Mouse (Mus musculus) MEL (cell line): Measurements from ENCODE around the gene Pitpnc1. TPM values are rescaled to one million over a fixed set of nuclear protein-coding genes. Genes with fewer than 3 reads are reported as not detected.

Experiments used
- DNase-seq: peaks from one replicate; pipeline ENCODE4 v3.0.0; 2011; ENCODE audit warnings: low read depth, low spot score
- H3K27ac ChIP-seq: 2 replicates; pipeline ENCODE4 v1.5.1; 2012; ENCODE audit warnings: low read depth, mild to moderate bottlenecking, control low read depth, low read length, moderate library complexity; ENCODE audit not compliant: control insufficient read depth
- H3K27me3 ChIP-seq, 2 experiments: fragments of 150-350 bp in 1 of 2; sonication (generic) in 1 of 2; 2 replicates each; pipeline ENCODE4 v1.6.1; 2012; ENCODE audit warnings: low read length in 2 of 2, mild to moderate bottlenecking in 2 of 2, improper control_type of control experiment in 1 of 2, moderate library complexity in 1 of 2; ENCODE audit not compliant: insufficient read depth in 2 of 2, control insufficient read depth in 1 of 2
- H3K36me3 ChIP-seq, 2 experiments: 2 replicates each; pipeline ENCODE4 v1.6.1; 2012 to 2014; ENCODE audit warnings: low read length in 2 of 2, improper control_type of control experiment in 1 of 2, inconsistent platforms in 1 of 2, mild to moderate bottlenecking in 1 of 2; ENCODE audit not compliant: insufficient read depth in 2 of 2, control insufficient read depth in 1 of 2
- H3K4me1 ChIP-seq, 2 experiments: fragments of 150-350 bp in 1 of 2; sonication (generic) in 1 of 2; 2 replicates each; pipeline ENCODE4 v1.6.1; 2012; ENCODE audit warnings: low read length in 2 of 2, improper control_type of control experiment in 1 of 2, mild to moderate bottlenecking in 1 of 2; ENCODE audit not compliant: insufficient read depth in 2 of 2, control insufficient read depth in 1 of 2
- H3K4me3 ChIP-seq, 2 experiments: fragments of 150-350 bp in 1 of 2; sonication (generic) in 1 of 2; 2 replicates each; pipeline ENCODE4 v1.5.1; 2012; ENCODE audit warnings: low read depth in 2 of 2, low read length in 2 of 2, mild to moderate bottlenecking in 2 of 2, moderate library complexity in 2 of 2, control low read depth in 1 of 2, improper control_type of control experiment in 1 of 2; ENCODE audit not compliant: control insufficient read depth in 1 of 2, insufficient read depth in 1 of 2
- H3K79me2 ChIP-seq: 2 replicates; pipeline ENCODE4 v1.6.1; 2012; ENCODE audit warnings: mild to moderate bottlenecking, low read length, moderate library complexity; ENCODE audit not compliant: control insufficient read depth, poor library complexity, insufficient read depth
- H3K9ac ChIP-seq: 2 replicates; pipeline ENCODE4 v1.6.1; 2012; ENCODE audit warnings: low read depth, mild to moderate bottlenecking, control low read depth, low read length, moderate library complexity; ENCODE audit not compliant: control insufficient read depth, poor library complexity, severe bottlenecking
- H3K9me3 ChIP-seq: fragments of 150-350 bp; sonication (generic); replicated peaks from 2 replicates; pipeline ENCODE4 v1.6.1; 2012; ENCODE audit warnings: mild to moderate bottlenecking, low read length, improper control_type of control experiment, moderate library complexity; ENCODE audit not compliant: insufficient read depth
- CHD1 ChIP-seq: IDR thresholded peaks from 2 replicates; pipeline ENCODE4 v1.6.1; 2012; ENCODE audit warnings: low read depth, mild to moderate bottlenecking, inconsistent platforms, low read length, improper control_type of control experiment
- CHD2 ChIP-seq: IDR thresholded peaks from 2 replicates; pipeline ENCODE4 v1.6.1; 2011; ENCODE audit warnings: low read length, improper control_type of control experiment
- CTCF ChIP-seq, 3 experiments: IDR thresholded peaks in 2 of 3; conservative IDR thresholded peaks in 1 of 3; 2 replicates each; pipeline ENCODE4 v1.5.1; 2011 to 2012; ENCODE audit warnings: low read length in 3 of 3, low read depth in 2 of 3, mild to moderate bottlenecking in 2 of 3, improper control_type of control experiment in 1 of 3, inconsistent platforms in 1 of 3, mixed read lengths in 1 of 3, moderate library complexity in 1 of 3; ENCODE audit not compliant: control insufficient read depth in 1 of 3, insufficient read depth in 1 of 3, poor library complexity in 1 of 3, severe bottlenecking in 1 of 3
- ELF1 ChIP-seq: IDR thresholded peaks from 2 replicates; pipeline ENCODE4 v1.6.1; 2014; ENCODE audit warnings: low read depth, mild to moderate bottlenecking, inconsistent platforms, low read length, improper control_type of control experiment, moderate library complexity
- EP300 ChIP-seq, 2 experiments: IDR thresholded peaks; 2 replicates each; pipeline ENCODE4 v1.6.1; 2011; ENCODE audit warnings: improper control_type of control experiment in 2 of 2, low read length in 2 of 2, low read depth in 1 of 2, mild to moderate bottlenecking in 1 of 2
- GATA1 ChIP-seq: IDR thresholded peaks from 2 replicates; pipeline ENCODE4 v1.6.1; 2011; ENCODE audit warnings: low read depth, low read length, improper control_type of control experiment
- HCFC1 ChIP-seq: IDR thresholded peaks from 2 replicates; pipeline ENCODE4 v1.6.1; 2012; ENCODE audit warnings: low read depth, mild to moderate bottlenecking, inconsistent platforms, low read length, improper control_type of control experiment, moderate library complexity
- JUND ChIP-seq: IDR thresholded peaks from 2 replicates; pipeline ENCODE4 v1.6.1; 2011; ENCODE audit warnings: low read depth, mild to moderate bottlenecking, improper control_type of control experiment, low read length
- MAFK ChIP-seq: IDR thresholded peaks from 2 replicates; pipeline ENCODE4 v1.6.1; 2011; ENCODE audit warnings: low read depth, mild to moderate bottlenecking, low read length, improper control_type of control experiment, borderline replicate concordance
- MAX ChIP-seq: IDR thresholded peaks from 2 replicates; pipeline ENCODE4 v1.6.1; 2011; ENCODE audit warnings: low read length, improper control_type of control experiment
- MAZ ChIP-seq: IDR thresholded peaks from 2 replicates; pipeline ENCODE4 v1.6.1; 2012; ENCODE audit warnings: low read depth, mild to moderate bottlenecking, inconsistent platforms, low read length, improper control_type of control experiment
- MEF2A ChIP-seq: IDR thresholded peaks from 2 replicates; pipeline ENCODE4 v1.6.1; 2014; ENCODE audit warnings: low read depth, mild to moderate bottlenecking, inconsistent platforms, low read length, improper control_type of control experiment; ENCODE audit not compliant: poor library complexity, insufficient replicate concordance, severe bottlenecking; ENCODE audit errors: extremely low read depth
- MXI1 ChIP-seq: IDR thresholded peaks from 2 replicates; pipeline ENCODE4 v1.6.1; 2011; ENCODE audit warnings: mild to moderate bottlenecking, low read depth, low read length, improper control_type of control experiment
- MYC ChIP-seq: IDR thresholded peaks from 2 replicates; pipeline ENCODE4 v1.6.1; 2011; ENCODE audit warnings: low read depth, mild to moderate bottlenecking, low read length, improper control_type of control experiment, moderate library complexity
- NELFE ChIP-seq: IDR thresholded peaks from 2 replicates; pipeline ENCODE4 v1.6.1; 2011; ENCODE audit warnings: low read depth, low read length, improper control_type of control experiment
- NRF1 ChIP-seq: IDR thresholded peaks from 2 replicates; pipeline ENCODE4 v1.6.1; 2014; ENCODE audit warnings: low read depth, mild to moderate bottlenecking, inconsistent platforms, low read length, improper control_type of control experiment, moderate library complexity; ENCODE audit not compliant: poor library complexity, insufficient read depth, severe bottlenecking
- POLR2A ChIP-seq, 2 experiments: IDR thresholded peaks; 2 replicates each; pipeline ENCODE4 v1.6.1; 2011 to 2012; ENCODE audit warnings: low read length in 2 of 2, mild to moderate bottlenecking in 2 of 2, control low read depth in 1 of 2, improper control_type of control experiment in 1 of 2, low read depth in 1 of 2, moderate library complexity in 1 of 2; ENCODE audit not compliant: control insufficient read depth in 1 of 2, insufficient read depth in 1 of 2, poor library complexity in 1 of 2
- POLR2AphosphoS2 ChIP-seq: IDR thresholded peaks from 2 replicates; pipeline ENCODE4 v1.6.1; 2011; ENCODE audit warnings: low read length, improper control_type of control experiment
- RAD21 ChIP-seq: IDR thresholded peaks from 2 replicates; pipeline ENCODE4 v1.6.1; 2011; ENCODE audit warnings: mild to moderate bottlenecking, low read depth, low read length, improper control_type of control experiment
- RCOR1 ChIP-seq: IDR thresholded peaks from 2 replicates; pipeline ENCODE4 v1.6.1; 2012; ENCODE audit warnings: low read depth, mild to moderate bottlenecking, inconsistent platforms, low read length, improper control_type of control experiment
- SIN3A ChIP-seq: IDR thresholded peaks from 2 replicates; pipeline ENCODE4 v1.6.1; 2012; ENCODE audit warnings: low read length, improper control_type of control experiment, inconsistent platforms
- SMC3 ChIP-seq: IDR thresholded peaks from 2 replicates; pipeline ENCODE4 v1.6.1; 2011; ENCODE audit warnings: low read depth, low read length, improper control_type of control experiment
- TCF12 ChIP-seq: IDR thresholded peaks from 2 replicates; pipeline ENCODE4 v1.6.1; 2014; ENCODE audit warnings: low read depth, mild to moderate bottlenecking, inconsistent platforms, low read length, improper control_type of control experiment, moderate library complexity
- UBTF ChIP-seq: IDR thresholded peaks from 2 replicates; pipeline ENCODE4 v1.6.1; 2012; ENCODE audit warnings: low read depth, mild to moderate bottlenecking, inconsistent platforms, low read length, improper control_type of control experiment, moderate library complexity, borderline replicate concordance; ENCODE audit not compliant: insufficient read depth
- USF1 ChIP-seq: IDR thresholded peaks from 2 replicates; pipeline ENCODE4 v1.6.1; 2014; ENCODE audit warnings: low read depth, mild to moderate bottlenecking, inconsistent platforms, low read length, improper control_type of control experiment, moderate library complexity
- ZC3H11A ChIP-seq: IDR thresholded peaks from 2 replicates; pipeline ENCODE4 v1.6.1; 2012; ENCODE audit warnings: low read depth, mild to moderate bottlenecking, inconsistent platforms, low read length, improper control_type of control experiment
- ZKSCAN1 ChIP-seq: IDR thresholded peaks from 2 replicates; pipeline ENCODE4 v1.6.1; 2012; ENCODE audit warnings: low read depth, mild to moderate bottlenecking, inconsistent platforms, low read length, improper control_type of control experiment, moderate library complexity
- ZMIZ1 ChIP-seq: IDR thresholded peaks from 2 replicates; pipeline ENCODE4 v1.6.1; 2012; ENCODE audit warnings: low read depth, mild to moderate bottlenecking, inconsistent platforms, low read length, improper control_type of control experiment, moderate library complexity
- polyA plus RNA-seq, 2 experiments: library from polyadenylated mRNA; stranded (reverse) in 1 of 2; unstranded in 1 of 2; fragments of >175 nt in 1 of 2; fragments of >200 nt in 1 of 2; gene quantifications; 2 replicates each; pipeline versions ENCODE4 v1.2.1 to v1.2.4; 2012; ENCODE audit warnings: low replicate concordance in 2 of 2, low read depth in 1 of 2; ENCODE audit not compliant: insufficient read length in 2 of 2, insufficient read depth in 1 of 2, missing spikeins in 1 of 2
- total RNA-seq: library from RNA; depleted of rRNA; stranded (reverse); fragments of 300-350 nt; gene quantifications from 2 replicates; pipeline ENCODE4 v1.2.3, GENCODE M21; 2012

Gene Pitpnc1
- total and polyA plus RNA-seq, 3 experiments = 19.3 to 25.3 TPM; not detected in 1

DNA sequence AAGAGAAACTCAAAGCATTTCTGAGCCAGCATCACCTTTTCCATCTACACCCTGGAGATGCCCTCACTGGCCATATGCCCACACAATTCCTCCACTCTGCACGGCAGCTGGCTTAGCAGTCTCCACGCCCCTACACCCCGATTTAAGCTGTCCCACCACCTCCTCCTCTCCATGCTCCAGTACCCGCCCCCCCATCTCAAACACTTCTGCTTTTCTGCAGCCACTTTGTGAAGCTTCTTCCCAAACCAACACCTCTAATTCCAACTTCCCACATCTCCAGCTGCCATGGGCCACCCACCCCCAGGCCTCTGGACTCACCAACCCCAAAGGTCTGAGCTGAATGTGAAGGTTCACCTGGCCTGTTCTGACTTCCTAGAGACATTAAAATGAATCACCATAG lies 168.4 kb downstream of the Pitpnc1 start:
- Histone ChIP-seq H3K9ac (no peak overlapping the region), H3K27me3 (no peaks in the 10 kb centered on the region), H3K4me3 (no peak overlapping the region), H3K79me2 (no peaks in the 10 kb centered on the region), H3K27ac (no peak overlapping the region), H3K36me3 (peaks cover 0 to 2% of the 10 kb centered on the region in 2 experiments; a peak in 1 of 4 replicates), H3K4me1 (no peaks in the 10 kb centered on the region), H3K9me3 (no peaks in the 10 kb centered on the region)
- DNase-seq = peak; percentile 36
- TF ChIP-seq ELF1 = no peak
- TF ChIP-seq RCOR1 = no peak
- TF ChIP-seq EP300 (IDR thresholded peaks at IDR 0.05; ENCODE audit: low read depth in 1 of 2, low read length in 2 of 2) = no peak
- TF ChIP-seq SMC3 = no peak
- no peak for TF ChIP-seq MAZ
- TF ChIP-seq MYC = no peak
- no peak for TF ChIP-seq JUND
- no peak for TF ChIP-seq CHD2

DNA sequence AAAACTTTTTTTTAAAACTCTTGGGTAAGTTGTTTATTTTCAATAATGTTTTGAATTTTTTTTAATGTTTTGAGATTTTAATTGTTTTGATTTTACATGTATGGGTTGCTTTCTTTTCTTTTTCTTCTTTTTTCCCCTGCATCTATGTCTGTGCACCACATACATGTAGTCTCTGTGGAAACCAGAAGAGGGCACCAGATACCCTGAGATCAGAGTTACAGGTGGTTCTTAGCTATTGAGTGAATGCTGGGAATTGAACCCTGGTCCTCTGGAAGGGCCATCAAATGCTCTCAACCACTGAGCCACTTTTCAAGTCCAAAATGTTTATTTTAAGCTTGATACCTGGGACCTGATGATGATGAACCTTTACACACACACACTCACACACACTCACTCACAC lies 170.3 kb downstream of the Pitpnc1 start:
- Histone ChIP-seq H3K4me3 (no peak overlapping the region), H3K9me3 (no peaks in the 10 kb centered on the region), H3K27me3 (no peaks in the 10 kb centered on the region), H3K4me1 (no peaks in the 10 kb centered on the region), H3K36me3 (peaks cover 0 to 2% of the 10 kb centered on the region in 2 experiments; a peak in 1 of 4 replicates), H3K79me2 (no peaks in the 10 kb centered on the region)
- DNase-seq = peak; percentile 55
- no peak for TF ChIP-seq NRF1
- TF ChIP-seq USF1 = no peak
- no peak for TF ChIP-seq MAFK
- TF ChIP-seq MEF2A = no peak
- TF ChIP-seq GATA1 = no peak
- TF ChIP-seq ZKSCAN1 = no peak
- no peak for TF ChIP-seq MAX
- no peak for TF ChIP-seq NELFE
- no peak for TF ChIP-seq POLR2AphosphoS2
- no peak for TF ChIP-seq RCOR1
- TF ChIP-seq MAZ = no peak
- TF ChIP-seq UBTF = no peak
- TF ChIP-seq CTCF (IDR thresholded peaks at IDR 0.05 in 2 of 3, conservative IDR thresholded peaks at IDR 0.05 in 1 of 3; ENCODE audit: control insufficient read depth in 1 of 3, insufficient read depth in 1 of 3, low read depth in 2 of 3, low read length in 3 of 3, poor library complexity in 1 of 3, severe bottlenecking in 1 of 3) = peak in 2 of 3 experiments; percentile 22 to 65; a peak in 3 of 6 replicates
- TF ChIP-seq TCF12 = no peak
- TF ChIP-seq ZC3H11A = peak; percentile 59; the same call in 1 of the 2 replicates
- no peak for TF ChIP-seq MXI1
- TF ChIP-seq RAD21 = peak; percentile 70
- no peak for TF ChIP-seq SIN3A
- no peak for TF ChIP-seq JUND
- TF ChIP-seq SMC3 = peak; percentile 65
- no peak for TF ChIP-seq ZMIZ1
- TF ChIP-seq CHD1 = no peak
- TF ChIP-seq HCFC1 = no peak
- TF ChIP-seq MYC = no peak
- no peak for TF ChIP-seq POLR2A (IDR thresholded peaks at IDR 0.05; ENCODE audit: control insufficient read depth in 1 of 2, insufficient read depth in 1 of 2, low read depth in 1 of 2, low read length in 2 of 2, poor library complexity in 1 of 2)
- TF ChIP-seq, all 39 proteins: peak for 4
- Histone ChIP-seq H3K27ac (no peak overlapping the region), H3K9ac (no peak overlapping the region)
